Mouse (Mus musculus): ENCODE measurements around the gene Gm20696. TPM values are rescaled to one million over a fixed set of nuclear protein-coding genes. Genes with fewer than 3 reads are reported as not detected.

The Gm20696 gene
- polyA plus RNA-seq, 1 experiment from 2014 or later, result 3.9 TPM

- no peaks in the 10 kb centered on the region for H3K36me3 ChIP-seq (ENCODE audit: poor library complexity, severe bottlenecking)
- no peaks in the 10 kb centered on the region for H3K9me3 ChIP-seq (replicated peaks)
- no peak overlapping the region for H3K4me2 ChIP-seq
- peaks cover 12% of the 10 kb centered on the region for H3K4me1 ChIP-seq
- H3K27me3 ChIP-seq, result no peaks in the 10 kb centered on the region
- no peak for ATAC-seq
- WGBS, result 54% methylated on average over 10 of the region's 10 CpGs
- H3K27ac ChIP-seq, result no peak overlapping the region
- H3K9ac ChIP-seq, result no peak overlapping the region
- no peak overlapping the region for H3K4me3 ChIP-seq
Observed at GRCm38 (mm10) chr6:99233411-99233810, 433.2 kb downstream of the Gm20696 start.

GRCm38 (mm10) chr6:99228336-99228870 lies 438.2 kb downstream of the Gm20696 start:
- Histone ChIP-seq H3K4me3 (no peak overlapping the region), H3K9me3 (replicated peaks) (no peaks in the 10 kb centered on the region), H3K27ac (no peak overlapping the region), H3K27me3 (no peaks in the 10 kb centered on the region), H3K36me3 (ENCODE audit: poor library complexity, severe bottlenecking) (no peaks in the 10 kb centered on the region), H3K4me2 (no peak overlapping the region), H3K4me1 (peaks cover 12% of the 10 kb centered on the region), H3K9ac (no peak overlapping the region)
- WGBS, result 80% methylated on average over 6 of the region's 6 CpGs
- ATAC-seq, result no peak

DNA sequence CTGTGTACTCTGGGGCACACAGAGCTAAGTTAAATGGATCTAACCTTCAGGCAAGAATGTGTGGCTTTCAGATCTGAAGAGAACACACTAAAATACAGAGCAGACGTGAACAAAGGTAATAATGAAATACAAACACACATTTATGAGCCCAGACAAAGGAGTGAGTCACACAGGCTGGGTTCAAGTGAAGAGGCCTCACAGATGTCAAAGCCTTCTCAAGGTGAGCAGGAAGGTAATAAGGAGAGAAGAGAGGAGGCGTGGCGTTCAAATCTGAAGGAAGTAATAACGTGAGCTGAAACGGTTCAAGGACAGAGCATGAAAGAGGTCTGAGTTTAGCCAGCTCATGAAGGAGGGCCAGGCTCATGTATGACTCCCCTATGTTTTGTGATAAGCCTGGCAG lies 445.4 kb downstream of the Gm20696 start:
- Histone ChIP-seq H3K27me3 (no peaks in the 10 kb centered on the region), H3K36me3 (ENCODE audit: poor library complexity, severe bottlenecking) (no peaks in the 10 kb centered on the region), H3K27ac (no peak overlapping the region), H3K4me3 (no peak overlapping the region), H3K9me3 (replicated peaks) (no peaks in the 10 kb centered on the region), H3K9ac (no peak overlapping the region), H3K4me2 (no peak overlapping the region), H3K4me1 (peaks cover 17% of the 10 kb centered on the region)
- no peak for ATAC-seq
- WGBS, result 94% methylated on average over 5 of the region's 5 CpGs

DNA sequence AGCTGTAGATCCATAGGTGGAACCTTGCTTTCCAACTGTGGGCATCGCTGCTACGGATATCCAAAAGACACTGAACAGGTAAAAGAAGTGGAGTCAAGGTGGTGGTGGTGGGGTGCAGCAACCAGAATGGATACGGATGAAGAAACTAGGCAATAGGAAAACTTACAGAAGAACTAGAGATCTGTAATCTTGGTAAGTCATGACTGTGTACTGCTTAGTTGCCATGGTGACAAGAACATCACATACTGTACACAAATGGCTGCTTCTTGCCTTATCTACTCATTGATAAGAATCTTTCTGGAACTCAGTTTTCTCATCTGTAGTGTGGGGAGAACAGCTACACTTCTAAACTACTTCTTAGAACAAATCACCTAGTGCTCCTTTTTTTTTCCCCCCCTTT lies 446.1 kb downstream of the Gm20696 start:
- Histone ChIP-seq H3K9ac (no peak overlapping the region), H3K4me1 (peaks cover 17% of the 10 kb centered on the region), H3K36me3 (ENCODE audit: poor library complexity, severe bottlenecking) (no peaks in the 10 kb centered on the region), H3K27ac (no peak overlapping the region), H3K27me3 (no peaks in the 10 kb centered on the region), H3K4me3 (no peak overlapping the region), H3K9me3 (replicated peaks) (no peaks in the 10 kb centered on the region), H3K4me2 (no peak overlapping the region)
- ATAC-seq, result no peak
- WGBS, result 98% methylated on average over 3 of the region's 3 CpGs

DNA sequence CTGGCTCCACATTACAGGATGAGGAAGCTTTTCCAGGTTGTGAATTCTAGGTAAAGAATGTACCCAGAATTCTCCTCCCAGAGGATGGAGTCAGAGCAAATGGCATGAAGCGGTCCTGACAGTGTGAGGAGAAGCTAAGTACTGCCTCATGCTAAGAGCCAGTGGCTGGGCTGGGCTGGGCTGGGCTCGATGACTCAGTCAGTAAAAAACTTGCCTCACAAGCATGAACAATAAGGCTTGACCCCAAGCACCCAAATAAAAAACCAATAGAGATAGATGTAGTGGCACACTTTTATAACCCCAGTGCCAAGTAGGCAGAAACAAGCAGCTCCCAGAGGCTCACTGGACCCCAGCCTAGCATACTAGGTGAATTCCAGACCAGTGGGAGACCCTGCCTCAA lies 448.8 kb downstream of the Gm20696 start:
- WGBS, result 65% methylated on average over 2 of the region's 2 CpGs
- Histone ChIP-seq H3K9me3 (replicated peaks) (no peaks in the 10 kb centered on the region), H3K9ac (no peak overlapping the region), H3K4me2 (no peak overlapping the region), H3K4me1 (peaks cover 12% of the 10 kb centered on the region), H3K36me3 (ENCODE audit: poor library complexity, severe bottlenecking) (no peaks in the 10 kb centered on the region), H3K27ac (no peak overlapping the region), H3K4me3 (no peak overlapping the region), H3K27me3 (no peaks in the 10 kb centered on the region)
- no peak for ATAC-seq

DNA sequence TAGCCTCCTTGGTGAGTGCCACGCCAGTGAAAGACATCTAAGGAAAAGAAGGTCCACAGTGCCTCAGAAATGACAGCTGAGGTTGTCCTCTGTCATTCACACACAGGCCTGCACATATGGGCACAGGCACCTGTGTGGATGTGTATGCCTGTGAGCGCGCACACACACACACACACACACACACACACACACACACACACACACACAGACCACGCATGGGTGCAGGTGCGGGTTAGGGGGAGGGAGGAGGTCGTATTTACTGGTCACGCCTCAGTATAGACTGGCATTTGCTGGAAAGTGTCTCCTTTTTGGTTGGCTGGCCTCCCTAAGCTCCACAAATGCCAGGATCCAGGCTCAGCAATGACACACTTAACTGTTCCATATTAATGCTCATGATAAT lies 449.4 kb downstream of the Gm20696 start:
- Histone ChIP-seq H3K4me1 (peaks cover 12% of the 10 kb centered on the region), H3K9me3 (replicated peaks) (no peaks in the 10 kb centered on the region), H3K9ac (no peak overlapping the region), H3K4me2 (no peak overlapping the region), H3K36me3 (ENCODE audit: poor library complexity, severe bottlenecking) (no peaks in the 10 kb centered on the region), H3K27me3 (no peaks in the 10 kb centered on the region), H3K27ac (no peak overlapping the region), H3K4me3 (no peak overlapping the region)
- 77% methylated on average over 7 of the region's 7 CpGs for WGBS
- no peak for ATAC-seq

DNA sequence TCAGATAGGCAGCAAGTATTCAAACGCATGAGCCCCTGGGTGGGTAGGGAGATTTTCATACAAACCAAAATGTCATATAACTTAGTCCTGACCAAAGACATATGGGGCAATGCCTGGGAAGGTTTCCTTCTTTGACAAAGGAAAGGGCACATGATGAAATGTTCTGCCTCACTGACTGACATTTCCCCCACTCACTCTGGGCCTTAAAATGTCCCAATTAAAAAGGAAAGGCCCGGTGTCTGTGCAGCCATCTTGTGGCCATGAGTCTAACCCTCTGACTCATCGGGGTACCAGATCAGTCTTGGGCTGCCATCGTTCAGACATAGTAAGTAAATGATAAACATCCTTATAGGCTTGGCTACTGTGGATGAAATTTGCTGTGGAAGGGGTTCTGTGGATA lies 454.1 kb downstream of the Gm20696 start:
- Histone ChIP-seq H3K36me3 (ENCODE audit: poor library complexity, severe bottlenecking) (no peaks in the 10 kb centered on the region), H3K9me3 (replicated peaks) (no peaks in the 10 kb centered on the region), H3K4me2 (no peak overlapping the region), H3K9ac (no peak overlapping the region), H3K27me3 (no peaks in the 10 kb centered on the region), H3K4me3 (no peak overlapping the region), H3K27ac (no peak overlapping the region), H3K4me1 (peaks cover 13% of the 10 kb centered on the region)
- no peak for ATAC-seq
- WGBS, result 84% methylated on average over 4 of the region's 4 CpGs

- 80% methylated on average over 5 of the region's 5 CpGs for WGBS
- peaks cover 12% of the 10 kb centered on the region for H3K4me1 ChIP-seq
- no peak overlapping the region for H3K4me2 ChIP-seq
- no peak overlapping the region for H3K4me3 ChIP-seq
- H3K9ac ChIP-seq, result no peak overlapping the region
- H3K27me3 ChIP-seq, result no peaks in the 10 kb centered on the region
- ATAC-seq, result no peak
- H3K36me3 ChIP-seq (ENCODE audit: poor library complexity, severe bottlenecking), result no peaks in the 10 kb centered on the region
- H3K9me3 ChIP-seq (replicated peaks), result no peaks in the 10 kb centered on the region
- H3K27ac ChIP-seq, result no peak overlapping the region
Observed at GRCm38 (mm10) chr6:99211663-99212333, 454.8 kb downstream of the Gm20696 start.

GRCm38 (mm10) chr6:99210161-99210560 lies 456.4 kb downstream of the Gm20696 start:
- H3K4me2 ChIP-seq, result no peak overlapping the region
- H3K27ac ChIP-seq, result no peak overlapping the region
- H3K4me3 ChIP-seq, result no peak overlapping the region
- H3K9ac ChIP-seq, result no peak overlapping the region
- no peaks in the 10 kb centered on the region for H3K9me3 ChIP-seq (replicated peaks)
- no peak for ATAC-seq
- no peaks in the 10 kb centered on the region for H3K27me3 ChIP-seq
- no peaks in the 10 kb centered on the region for H3K36me3 ChIP-seq (ENCODE audit: poor library complexity, severe bottlenecking)
- WGBS, result 72% methylated on average over 7 of the region's 7 CpGs
- peaks cover 25% of the 10 kb centered on the region for H3K4me1 ChIP-seq

Small RNA genes lying within 50 kb of the gene (microRNA-seq; reads per million reads assigned to microRNA genes)
- not detected for gene Gm22328

Other genes starting within 250 kb of the Gm20696 start
- gene Foxp1, start 144.1 kb downstream of the Gm20696 start, polyA plus RNA-seq (2015; fragmentation: Nextera tagmentation; extraction: Ambion mirVana), result 51.3 and 55.5 TPM in 2 replicates
- 10.5 and 11.5 TPM in 2 replicates for gene Eif4e3, start within 50 bp of the Gm20696 start, polyA plus RNA-seq (2015; fragmentation: Nextera tagmentation; extraction: Ambion mirVana)
- 6.6 and 7.6 TPM in 2 replicates for gene Gpr27, start 25.9 kb upstream of the Gm20696 start, polyA plus RNA-seq (2015; fragmentation: Nextera tagmentation; extraction: Ambion mirVana)
- 1.3 and 1.5 TPM in 2 replicates for gene Prok2, start 59.6 kb upstream of the Gm20696 start, polyA plus RNA-seq (2015; fragmentation: Nextera tagmentation; extraction: Ambion mirVana)